Mouse (Mus musculus) left cerebral cortex, adult 8-10 months (tissue): ENCODE data around the gene Zfp638. TPM values are rescaled to one million over a fixed set of nuclear protein-coding genes. Genes with fewer than 3 reads are reported as not detected.
"Not testable (repeated sequence)": the region's sequence is repeated elsewhere in the genome, so short reads cannot be mapped to it uniquely, and the experiment has no call there.

ENCODE experiments used
- DNase-seq, 2 experiments: peaks; one replicate each; pipeline ENCODE4 v3.0.0; 2022; ENCODE audit warnings: low spot score in 2 of 2
- total RNA-seq, 4 experiments: library from RNA; stranded (reverse); gene quantifications; 2 replicates each; pipeline ENCODE4 v1.2.4; 2022

The Zfp638 gene
- total RNA-seq, 4 experiments from 2014 or later: 115 to 139 (median 131) TPM

DNA sequence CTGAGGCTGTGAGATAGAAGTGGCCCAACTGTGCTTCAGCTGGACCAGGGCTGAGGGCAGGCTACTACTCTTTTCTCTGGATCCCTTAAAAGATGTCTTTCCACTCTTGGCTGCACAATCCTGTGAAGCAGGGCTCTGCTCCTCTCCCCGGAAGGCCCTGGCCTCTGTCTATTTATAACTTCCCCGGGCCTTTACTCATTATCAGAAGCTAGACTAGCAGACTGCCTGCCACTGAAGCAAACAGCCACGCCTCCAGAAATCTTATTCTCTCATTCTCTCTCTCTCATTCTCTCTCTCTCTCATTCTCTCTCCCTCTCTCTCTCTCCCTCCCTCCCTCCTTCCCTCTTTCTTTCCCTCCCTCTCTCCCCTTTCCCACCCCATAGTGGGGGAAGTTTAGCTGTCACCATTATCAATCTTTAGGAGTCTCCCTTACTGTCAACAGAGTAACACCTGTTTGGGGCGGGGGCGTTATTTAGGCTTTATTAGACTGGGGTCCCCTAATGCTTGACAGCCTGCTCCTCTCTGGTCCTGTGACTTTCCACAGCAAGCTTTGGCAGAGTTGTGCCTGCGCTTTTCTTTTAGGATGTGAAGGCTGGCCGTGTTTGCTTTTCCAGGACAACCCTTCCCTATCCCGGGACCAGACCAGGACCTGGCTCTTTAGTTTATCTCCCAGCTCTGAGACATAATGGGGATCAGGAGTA lies 142.4 kb downstream of the Zfp638 start:
- DNase-seq: no peak

- DNase-seq: no peak
These were observed 143.0 kb downstream of the Zfp638 start for GRCm38 (mm10) chr6:84009915-84010302.

DNA sequence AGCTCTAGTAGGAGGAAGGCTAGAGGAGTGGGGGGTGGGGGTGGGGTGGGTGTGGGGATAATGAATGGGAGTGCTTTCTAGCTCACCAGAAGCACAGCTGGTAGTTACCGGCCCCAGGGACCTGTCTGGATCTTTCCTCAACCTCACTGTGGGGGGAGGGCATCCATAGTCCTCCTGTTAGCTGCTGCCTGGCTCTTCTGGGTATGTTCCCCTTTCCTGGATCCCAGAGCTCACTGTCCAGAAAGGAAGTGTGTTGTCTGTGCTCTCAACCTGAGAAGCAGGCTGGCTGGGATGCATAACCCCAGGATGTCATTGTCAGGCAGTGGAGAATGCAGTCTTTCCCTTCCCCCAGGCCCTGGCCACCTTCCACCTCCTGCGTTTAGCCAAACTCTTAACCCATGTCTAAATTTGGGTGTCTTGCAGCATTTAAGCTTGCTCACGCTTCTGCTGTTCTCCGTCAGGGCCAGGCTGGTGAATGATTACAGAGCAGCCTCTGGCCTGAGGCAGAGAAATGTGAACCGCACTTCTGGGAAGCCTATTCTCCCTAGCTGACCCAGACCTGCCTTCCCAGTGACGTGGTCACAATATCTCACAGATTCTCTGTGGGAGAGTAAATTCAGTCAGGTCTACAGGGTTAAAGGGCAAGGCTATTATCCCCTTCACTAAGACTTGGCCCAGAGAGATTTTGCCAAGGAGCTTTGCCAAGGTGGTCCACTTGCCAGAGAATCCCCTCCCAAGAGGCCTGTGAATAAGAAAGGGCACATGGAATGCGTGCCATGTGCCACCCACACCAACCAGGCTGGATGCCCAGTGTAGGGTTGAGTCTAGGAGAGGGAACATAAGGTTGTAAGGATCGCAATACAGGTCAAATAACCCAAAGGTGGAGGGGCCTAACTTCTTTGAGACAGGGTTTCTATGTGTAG lies 143.7 kb downstream of the Zfp638 start:
- DNase-seq: no peak

DNA sequence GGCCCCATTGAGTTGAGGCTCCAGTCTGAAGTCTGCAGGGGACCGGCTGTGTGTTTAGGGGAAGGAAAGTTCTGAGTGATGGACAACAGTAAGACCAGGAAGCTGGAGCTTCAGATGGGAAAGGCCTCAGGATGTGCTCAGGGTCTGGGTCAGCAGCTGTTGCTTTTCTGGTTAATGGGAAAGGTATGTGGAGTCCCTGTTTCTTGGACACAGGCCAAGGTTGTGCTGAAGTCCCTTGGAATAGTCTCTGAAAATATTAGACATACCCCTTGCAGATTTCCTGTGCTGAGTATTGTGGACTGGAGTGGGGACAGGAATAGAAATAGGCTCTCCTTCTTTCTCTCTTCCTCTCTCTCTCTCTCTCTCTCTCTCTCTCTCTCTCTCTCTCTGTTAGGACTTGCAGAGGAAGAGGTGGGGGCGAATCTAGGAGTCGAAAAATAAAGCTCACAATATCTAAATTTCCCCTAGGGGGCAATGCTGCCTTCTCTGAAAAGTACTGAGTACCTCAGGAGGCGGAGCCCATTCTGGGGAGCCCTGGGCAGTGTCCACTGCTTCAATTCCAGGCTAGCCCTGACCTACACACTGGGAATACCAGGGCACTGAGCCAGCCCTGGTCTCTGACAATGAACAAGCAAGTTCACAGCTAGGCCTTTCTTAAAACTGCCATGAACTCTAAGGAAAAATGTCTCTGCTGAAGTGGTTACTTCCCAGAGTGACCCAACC lies 148.2 kb downstream of the Zfp638 start:
- DNase-seq: not testable (repeated sequence)

DNA sequence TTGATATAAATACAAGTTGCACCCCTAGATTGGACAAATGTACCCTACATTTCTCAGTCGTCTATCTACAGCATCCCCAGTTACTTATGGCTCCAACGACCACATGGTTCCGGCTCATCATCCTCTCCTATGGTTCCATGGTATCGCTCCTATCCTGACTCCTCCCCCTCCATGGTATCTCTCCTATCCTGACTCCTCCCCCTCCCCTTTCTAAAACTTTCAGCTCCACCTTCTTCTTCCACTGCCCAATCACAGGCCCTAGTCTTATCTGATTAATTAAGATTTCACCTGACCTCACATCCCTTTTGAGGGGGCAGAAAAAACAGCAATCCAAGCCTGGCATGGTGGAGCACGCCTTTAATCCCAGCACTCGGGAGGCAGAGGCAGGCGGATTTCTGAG lies 149.9 kb downstream of the Zfp638 start:
- no peak for DNase-seq

- DNase-seq: no peak
These were observed 150.5 kb downstream of the Zfp638 start for GRCm38 (mm10) chr6:84017392-84017791.

DNA sequence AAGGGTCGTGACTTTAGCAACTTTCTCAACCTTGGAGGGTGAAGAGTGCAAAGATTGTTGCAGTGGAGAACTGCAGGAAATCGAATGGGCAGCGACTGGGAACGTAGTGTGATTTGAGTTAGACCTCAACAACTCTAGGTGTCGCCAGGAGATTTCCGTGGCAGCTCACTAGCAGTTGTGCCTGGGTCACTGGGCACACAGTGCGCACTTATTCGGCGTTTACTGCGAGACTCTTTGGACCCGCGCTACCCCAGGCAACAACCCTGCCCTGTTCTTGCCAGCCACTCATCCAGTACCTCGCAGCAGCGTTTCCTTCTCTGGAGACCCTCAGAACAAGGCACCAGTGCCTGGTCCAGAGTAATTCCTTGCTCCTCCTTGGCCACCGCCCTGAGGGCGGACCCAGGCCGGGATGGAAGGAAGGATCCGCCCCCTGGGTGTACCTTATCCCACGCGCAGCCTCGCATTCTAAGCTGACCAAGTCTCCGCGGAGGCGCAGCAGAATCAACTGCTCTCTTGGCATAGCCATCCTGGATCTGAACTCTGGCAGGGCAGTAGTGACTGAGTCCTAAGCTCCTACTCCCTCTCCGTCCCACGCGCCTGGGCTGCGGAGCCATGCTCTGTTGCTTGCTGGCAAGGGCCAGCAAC lies 152.1 kb downstream of the Zfp638 start:
- DNase-seq: no peak

DNA sequence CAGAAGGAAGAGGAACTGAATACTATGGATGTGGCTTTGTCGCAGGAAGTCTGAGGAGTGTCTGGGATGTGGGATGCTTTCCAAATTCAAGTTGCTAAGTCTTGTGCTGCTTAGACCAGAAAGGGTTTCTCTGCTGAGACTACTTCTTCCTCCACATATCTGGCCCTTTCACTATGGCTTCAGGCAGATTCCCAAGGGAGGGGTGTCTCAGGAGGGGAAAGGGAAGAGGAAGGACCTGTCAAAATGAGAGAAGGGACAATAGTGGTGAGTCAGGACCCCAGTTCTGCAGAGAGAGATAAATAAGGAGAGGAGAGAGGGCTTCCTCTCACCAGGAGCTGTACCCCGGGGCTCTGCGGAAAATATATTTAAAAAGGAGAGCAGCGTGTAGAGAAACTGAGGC lies 153.1 kb downstream of the Zfp638 start:
- no peak for DNase-seq

GRCm38 (mm10) chr6:84021990-84022389 lies 155.1 kb downstream of the Zfp638 start:
- no peak for DNase-seq

- DNase-seq: no peak
These were observed 158.7 kb downstream of the Zfp638 start for GRCm38 (mm10) chr6:84025636-84026035.

- no peak for DNase-seq
These were observed 161.9 kb downstream of the Zfp638 start for GRCm38 (mm10) chr6:84028791-84029190.

GRCm38 (mm10) chr6:84029775-84030174 lies 162.9 kb downstream of the Zfp638 start:
- no peak for DNase-seq

GRCm38 (mm10) chr6:84032516-84032915 lies 165.6 kb downstream of the Zfp638 start:
- not testable (repeated sequence) for DNase-seq

Other genes starting within 250 kb of the Zfp638 start
- gene Clec4f, start 210.9 kb upstream of the Zfp638 start, total RNA-seq: not detected
- gene Cd207, start 189.3 kb upstream of the Zfp638 start, total RNA-seq: under 1 TPM in 1 of 4 experiments, not detected in 3; 0.21 TPM
- not detected for gene Vax2, start 155.8 kb upstream of the Zfp638 start, total RNA-seq
- not detected for gene Atp6v1b1, start 124.1 kb upstream of the Zfp638 start, total RNA-seq
- gene Ankrd53, start 104.5 kb upstream of the Zfp638 start, total RNA-seq: not detected
- gene Tex261, start 91.3 kb upstream of the Zfp638 start, total RNA-seq: 10 to 100 TPM; 38.3 to 49.8 (median 44.3) TPM
- 10 to 100 TPM; 54.6 to 59.7 (median 56.7) TPM for gene Nagk, start 72.1 kb upstream of the Zfp638 start, total RNA-seq
- 10 to 100 TPM; 57.6 to 68.0 (median 64.7) TPM for gene Paip2b, start 35.4 kb upstream of the Zfp638 start, total RNA-seq
- gene Dysf, start 141.5 kb downstream of the Zfp638 start, total RNA-seq: 1 to 10 TPM; 3.7 to 5.6 (median 3.8) TPM